Mouse (Mus musculus) midbrain, embryonic 10.5 days (tissue): Measurements from ENCODE around the gene Sema4b. TPM values are rescaled to one million over a fixed set of nuclear protein-coding genes. Genes with fewer than 3 reads are reported as not detected.

Experiments used
- DNase-seq: peaks from one replicate; pipeline ENCODE4 v3.0.0-alpha.2; 2017; ENCODE audit warnings: low spot score
- H3K27ac ChIP-seq: fragments of 300-500 bp; sonication (generic); replicated peaks from 2 replicates; pipeline ENCODE4 v1.5.1; 2016; ENCODE audit warnings: mild to moderate bottlenecking
- H3K27me3 ChIP-seq: fragments of 300-500 bp; sonication (generic); 2 replicates; pipeline ENCODE4 v1.6.1; 2016; ENCODE audit warnings: low read depth, mild to moderate bottlenecking; ENCODE audit not compliant: poor library complexity, severe bottlenecking
- H3K36me3 ChIP-seq: fragments of 300-500 bp; sonication (generic); 2 replicates; pipeline ENCODE4 v1.6.1; 2016; ENCODE audit warnings: mild to moderate bottlenecking, moderate library complexity
- H3K4me1 ChIP-seq: fragments of 300-500 bp; sonication (generic); 2 replicates; pipeline ENCODE4 v1.6.1; 2016
- H3K4me3 ChIP-seq: fragments of 300-500 bp; sonication (generic); 2 replicates; pipeline ENCODE4 v1.5.1; 2016; ENCODE audit warnings: mild to moderate bottlenecking, moderate library complexity
- H3K9me3 ChIP-seq: fragments of 300-500 bp; sonication (generic); replicated peaks from 2 replicates; pipeline ENCODE4 v1.6.1; 2016; ENCODE audit warnings: mild to moderate bottlenecking
- WGBS: fragments of 180-500 bp; shearing (Covaris S2); methylation state at CpG from one replicate; pipeline ENCODE4 v1.1.7; 2016; 5-methylcytosine and 5-hydroxymethylcytosine counted together
- polyA plus RNA-seq: library from polyadenylated mRNA; unstranded; fragments of >200 nt; fragmentation: Nextera tagmentation; extraction: Ambion mirVana; gene quantifications from 2 replicates; pipeline ENCODE4 v1.2.1, GENCODE M21; 2016

The Sema4b gene
- polyA plus RNA-seq, 1 experiment from 2014 or later = 12.6 TPM

DNA sequence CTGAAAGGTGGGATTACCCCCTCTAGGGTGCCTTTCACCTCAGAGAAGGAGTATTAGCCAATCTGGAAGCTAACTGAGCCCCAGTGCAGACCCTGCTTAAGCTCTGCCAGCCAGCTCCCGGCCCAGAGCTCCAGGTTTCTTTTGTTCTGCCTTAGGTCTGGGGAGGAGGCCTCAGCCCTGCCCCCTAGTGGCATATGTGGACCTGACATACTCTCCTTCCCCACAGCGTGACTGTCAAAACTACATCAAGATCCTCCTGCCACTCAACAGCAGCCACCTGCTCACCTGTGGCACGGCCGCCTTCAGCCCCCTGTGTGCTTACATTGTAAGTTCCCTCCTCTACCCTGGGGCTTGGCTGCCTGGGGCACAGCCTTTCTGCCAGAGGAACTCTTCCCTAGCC, 28.8 kb downstream of the Sema4b start:
- peak overlapping the region; percentile 75 for H3K27ac ChIP-seq

DNA sequence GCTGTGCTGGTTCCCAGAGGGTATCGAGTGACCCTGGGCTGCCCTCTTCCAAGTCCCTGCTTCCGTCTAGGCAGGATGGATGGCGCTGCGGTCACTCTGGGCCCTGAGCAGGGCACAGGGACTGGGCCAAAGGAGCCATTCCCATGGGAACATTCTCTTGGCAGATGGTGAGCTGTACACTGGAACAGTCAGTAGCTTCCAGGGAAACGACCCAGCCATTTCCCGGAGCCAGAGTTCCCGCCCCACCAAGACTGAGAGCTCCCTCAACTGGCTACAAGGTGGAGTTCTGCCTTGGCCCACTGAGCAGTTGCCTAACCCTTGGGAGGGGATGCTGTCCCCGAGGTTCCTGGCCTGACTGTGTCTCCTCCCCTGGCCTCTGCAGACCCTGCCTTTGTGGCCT, 29.9 kb downstream of the Sema4b start:
- DNase-seq = no peak
- H3K36me3 ChIP-seq = peaks cover 81% of the 10 kb centered on the region
- H3K27me3 ChIP-seq = no peaks in the 10 kb centered on the region
- H3K9me3 ChIP-seq = no peaks in the 10 kb centered on the region
- no peak overlapping the region for H3K4me3 ChIP-seq
- WGBS = 83% methylated on average over 8 of the region's 8 CpGs
- no peak overlapping the region for H3K27ac ChIP-seq
- H3K4me1 ChIP-seq = peaks cover 8% of the 10 kb centered on the region

More for the DNA sequence above, 28.8 kb downstream of the Sema4b start:
- Histone ChIP-seq H3K9me3 (no peaks in the 10 kb centered on the region), H3K27me3 (no peaks in the 10 kb centered on the region), H3K4me3 (no peak overlapping the region), H3K4me1 (peaks cover 13% of the 10 kb centered on the region), H3K36me3 (peaks cover 69% of the 10 kb centered on the region)
- WGBS = 19% methylated on average over 4 of the region's 4 CpGs
- peak; percentile 76 for DNase-seq

DNA sequence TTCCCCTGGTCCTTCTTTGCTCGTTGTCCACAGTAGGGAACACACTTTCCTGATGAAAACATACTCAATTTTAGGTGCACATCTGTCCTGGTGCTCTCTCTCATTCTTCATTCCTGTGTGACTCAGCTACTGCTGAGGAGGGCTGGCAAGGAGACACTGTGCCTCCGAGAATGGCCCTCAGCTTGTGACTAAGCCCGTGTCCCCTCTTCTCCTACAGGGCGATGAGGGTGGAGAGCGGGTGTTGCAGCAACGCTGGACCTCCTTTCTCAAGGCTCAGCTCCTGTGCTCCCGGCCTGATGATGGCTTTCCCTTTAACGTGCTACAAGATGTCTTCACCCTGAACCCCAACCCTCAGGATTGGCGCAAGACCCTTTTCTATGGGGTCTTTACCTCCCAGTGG, 32.0 kb downstream of the Sema4b start:
- Histone ChIP-seq H3K27me3 (no peaks in the 10 kb centered on the region), H3K4me3 (no peak overlapping the region), H3K36me3 (peaks cover 87% of the 10 kb centered on the region), H3K27ac (no peak overlapping the region), H3K4me1 (peaks cover 8% of the 10 kb centered on the region), H3K9me3 (no peaks in the 10 kb centered on the region)
- DNase-seq = no peak
- 91% methylated on average over 9 of the region's 9 CpGs for WGBS

DNA sequence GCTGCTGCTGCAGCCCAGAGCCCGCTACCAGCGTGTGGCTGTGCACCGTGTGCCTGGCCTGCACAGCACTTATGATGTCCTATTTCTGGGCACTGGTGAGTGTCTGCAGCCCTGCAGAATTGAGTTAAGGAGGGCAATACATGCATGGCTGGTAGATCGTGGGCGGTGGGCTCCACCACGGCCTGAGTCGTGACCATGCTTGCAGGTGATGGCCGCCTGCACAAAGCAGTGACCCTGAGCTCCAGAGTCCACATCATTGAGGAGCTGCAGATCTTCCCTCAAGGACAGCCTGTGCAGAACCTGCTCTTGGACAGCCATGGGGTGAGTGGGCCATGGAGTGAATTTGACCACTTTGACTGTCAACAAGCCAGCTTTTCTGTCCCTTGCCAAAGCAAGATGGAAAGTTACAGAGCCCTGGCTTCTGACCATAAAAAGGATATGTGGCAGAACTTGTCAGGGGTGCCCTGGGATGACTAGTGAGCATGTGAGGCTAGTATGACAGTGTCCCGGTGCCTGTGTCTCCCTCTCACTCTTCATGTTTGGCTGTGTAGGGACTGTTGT, 33.7 kb downstream of the Sema4b start:
- peaks cover 97% of the 10 kb centered on the region for H3K36me3 ChIP-seq
- no peaks in the 10 kb centered on the region for H3K9me3 ChIP-seq
- WGBS = 94% methylated on average over 9 of the region's 9 CpGs
- DNase-seq = no peak
- H3K27ac ChIP-seq = no peak overlapping the region
- no peaks in the 10 kb centered on the region for H3K27me3 ChIP-seq
- H3K4me3 ChIP-seq = no peak overlapping the region
- peaks cover 3% of the 10 kb centered on the region for H3K4me1 ChIP-seq

DNA sequence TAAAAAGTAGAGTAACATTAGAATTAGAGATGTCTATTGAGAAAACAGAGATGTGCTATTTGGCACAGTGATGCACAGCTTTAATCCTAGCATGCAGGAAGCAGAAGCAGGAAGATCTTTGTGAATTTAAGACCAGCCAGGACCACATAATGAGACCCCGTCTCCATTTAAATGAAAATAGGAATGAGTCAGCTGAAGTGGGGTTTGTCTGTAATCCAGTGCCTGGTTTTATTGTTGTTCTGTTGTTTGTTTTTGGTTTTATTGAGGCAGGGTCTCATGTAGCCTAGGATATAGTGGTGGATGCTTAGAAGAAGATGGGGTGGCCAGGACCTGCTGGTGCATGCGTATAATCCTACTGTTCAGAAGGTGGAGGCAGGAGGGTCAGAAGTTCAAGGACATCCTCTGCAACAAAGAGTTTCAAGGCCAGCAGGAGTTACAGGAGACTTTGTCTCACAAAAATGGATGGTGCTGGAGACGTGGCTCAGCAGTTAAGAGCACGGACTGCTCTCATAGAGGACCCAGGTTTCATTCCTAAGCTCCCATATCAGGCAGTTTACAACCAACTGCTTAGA, 34.6 kb downstream of the Sema4b start:
- no peak for DNase-seq
- Histone ChIP-seq H3K4me1 (no peaks in the 10 kb centered on the region; the same call in 1 of the 2 replicates), H3K27me3 (no peaks in the 10 kb centered on the region), H3K4me3 (no peak overlapping the region), H3K27ac (no peak overlapping the region), H3K9me3 (no peaks in the 10 kb centered on the region), H3K36me3 (peaks cover 97% of the 10 kb centered on the region)
- 84% methylated on average over 4 of the region's 4 CpGs for WGBS

DNA sequence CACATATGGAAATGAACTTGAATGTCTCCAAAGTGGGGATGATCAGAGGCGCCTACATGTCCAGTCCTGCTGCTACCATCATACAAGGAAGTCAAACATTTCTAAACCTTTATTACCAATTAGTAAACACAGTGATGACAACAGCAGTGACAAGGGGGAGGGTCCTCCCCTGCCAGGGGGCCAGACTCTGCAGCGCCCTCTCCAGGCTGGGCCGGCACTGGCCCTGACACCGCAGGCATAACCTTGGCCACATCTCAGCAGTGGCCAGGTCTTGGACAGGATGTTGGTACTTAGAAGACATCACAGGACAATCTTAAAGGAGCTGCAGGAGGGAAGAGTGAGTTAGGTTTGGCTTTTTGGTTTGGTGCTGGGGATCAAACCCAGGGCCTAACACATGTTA, 40.4 kb downstream of the Sema4b start:
- Histone ChIP-seq H3K36me3 (peaks cover 60% of the 10 kb centered on the region), H3K27me3 (peaks cover 19% of the 10 kb centered on the region; the same call in 1 of the 2 replicates)
- WGBS = 94% methylated on average over 4 of the region's 4 CpGs

DNA sequence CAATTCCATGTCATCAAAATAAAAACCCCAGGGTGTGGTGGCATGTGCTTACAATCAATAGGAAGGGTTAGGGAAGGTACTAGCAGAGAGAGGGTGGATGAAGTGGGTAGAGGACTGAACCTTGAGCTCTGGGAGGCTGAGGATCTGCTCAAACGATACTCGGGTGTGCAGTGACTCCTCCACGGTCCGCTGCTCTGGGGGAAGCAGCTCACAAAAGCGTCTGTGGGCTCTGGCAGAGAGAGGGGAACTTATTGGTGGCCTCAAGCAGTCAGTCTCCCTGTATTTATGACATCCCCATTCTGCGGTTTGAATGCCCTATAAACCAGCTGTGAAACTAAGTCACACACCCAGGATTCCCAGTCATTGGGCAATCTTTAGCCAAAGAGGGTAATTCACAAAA, 43.6 kb downstream of the Sema4b start:
- DNase-seq = no peak
- Histone ChIP-seq H3K9me3 (no peaks in the 10 kb centered on the region), H3K27ac (no peak overlapping the region), H3K36me3 (peaks cover 31% of the 10 kb centered on the region), H3K27me3 (peaks cover 19% of the 10 kb centered on the region; the same call in 1 of the 2 replicates), H3K4me3 (no peak overlapping the region), H3K4me1 (peaks cover 42% of the 10 kb centered on the region)
- WGBS = 64% methylated on average over 6 of the region's 6 CpGs

More for the DNA sequence above, 40.4 kb downstream of the Sema4b start:
- Histone ChIP-seq H3K4me3 (no peak overlapping the region), H3K9me3 (no peaks in the 10 kb centered on the region), H3K27ac (no peak overlapping the region), H3K4me1 (peaks cover 21% of the 10 kb centered on the region)
- DNase-seq = no peak

DNA sequence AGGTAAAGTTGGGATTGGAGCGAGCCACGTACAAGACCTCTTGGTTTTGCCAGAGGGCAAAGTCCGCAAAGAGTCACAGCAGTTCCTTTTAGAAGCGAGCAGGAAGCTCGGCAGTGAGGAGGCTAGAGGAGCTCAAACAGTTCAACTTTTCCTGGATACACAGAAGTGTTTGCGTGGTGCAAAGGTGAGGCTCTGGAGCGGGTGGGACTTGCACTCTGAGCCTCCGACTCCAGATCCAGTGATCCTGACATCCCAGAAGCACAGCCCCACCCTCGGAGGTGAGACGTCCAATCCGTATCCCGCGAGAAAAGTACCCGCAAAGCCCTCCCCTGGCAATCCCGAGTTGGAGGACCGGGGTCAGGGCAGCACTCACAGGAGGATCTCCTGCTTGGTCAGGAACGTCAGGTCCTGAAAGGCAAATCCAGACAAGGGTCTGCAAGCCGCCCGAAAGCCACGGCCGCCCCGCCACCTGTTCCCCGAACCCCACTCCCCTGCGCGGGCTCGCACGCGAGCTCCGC, 45.4 kb downstream of the Sema4b start:
- peaks cover 18% of the 10 kb centered on the region for H3K36me3 ChIP-seq
- H3K4me3 ChIP-seq = peak overlapping the region; percentile 81
- H3K27me3 ChIP-seq = peaks cover 19% of the 10 kb centered on the region; the same call in 1 of the 2 replicates
- 2% methylated on average over 29 of the region's 29 CpGs for WGBS
- peaks cover 42% of the 10 kb centered on the region for H3K4me1 ChIP-seq
- H3K27ac ChIP-seq = peak overlapping the region; percentile 79
- peak; percentile 17 for DNase-seq
- no peaks in the 10 kb centered on the region for H3K9me3 ChIP-seq

DNA sequence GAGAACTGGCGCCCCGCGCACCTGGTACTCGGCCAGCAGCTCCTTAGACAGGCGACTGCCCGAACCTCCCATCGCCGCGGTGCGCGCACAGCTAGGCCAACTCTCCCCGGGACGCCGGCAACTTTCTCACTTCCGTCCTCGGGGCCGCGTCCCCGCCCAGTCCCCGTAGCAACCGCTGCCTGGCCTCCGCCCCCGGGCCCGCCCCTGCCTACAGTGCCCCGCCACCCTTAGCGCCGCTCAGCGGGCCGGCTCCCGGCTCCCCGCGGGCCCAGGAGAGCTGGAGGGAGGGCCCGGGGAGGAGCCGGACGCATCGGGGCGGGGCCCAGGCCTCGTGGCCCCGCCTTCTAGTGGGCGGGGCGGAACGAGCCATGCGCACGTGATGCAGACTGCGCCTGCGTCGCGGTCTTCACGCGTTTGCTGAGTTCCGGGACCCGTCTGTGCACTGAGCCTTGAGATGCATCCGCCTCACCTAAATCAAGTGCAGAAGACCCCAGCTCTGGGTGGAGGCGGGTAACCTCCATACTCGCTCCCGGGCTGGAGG, 45.9 kb downstream of the Sema4b start, which contains the start of the genes Cib1 and Gdpgp1:
Gene Cib1, minus strand, starts transcription at position 325 of the 541 bp plus-strand sequence.
Gene Gdpgp1, plus strand, starts transcription at position 377 of the 541 bp plus-strand sequence.
- Histone ChIP-seq H3K36me3 (peaks cover 13% of the 10 kb centered on the region), H3K9me3 (no peaks in the 10 kb centered on the region), H3K4me3 (peak within 1 kb of the TSS; percentile 81), H3K27me3 (peaks cover 19% of the 10 kb centered on the region; the same call in 1 of the 2 replicates), H3K27ac (peak within 1 kb of the TSS; percentile 79), H3K4me1 (peaks cover 42% of the 10 kb centered on the region)
- under 1% methylated on average over 56 of the region's 56 CpGs for WGBS
- peak; percentile 97 for DNase-seq

DNA sequence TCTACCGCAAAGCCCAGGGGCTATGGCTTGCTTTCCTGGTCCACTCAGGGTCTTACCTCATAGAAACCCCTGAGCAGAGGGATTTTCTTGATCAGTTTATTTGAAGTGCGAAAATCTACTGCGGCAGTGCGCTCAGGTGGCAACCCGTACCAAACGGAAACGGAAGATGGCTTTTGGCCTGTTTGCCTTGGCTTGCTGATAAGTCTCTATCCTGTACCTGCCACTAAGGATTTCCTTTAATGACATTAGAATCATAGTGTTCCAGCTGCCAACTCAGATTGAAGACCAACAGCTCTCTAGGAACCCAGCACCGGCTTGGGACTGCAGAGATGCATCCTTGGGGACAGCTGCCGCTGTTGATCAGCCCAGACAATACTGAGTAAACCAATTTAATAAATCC, 47.2 kb downstream of the Sema4b start:
- Histone ChIP-seq H3K4me3 (peak overlapping the region; percentile 81), H3K9me3 (no peaks in the 10 kb centered on the region), H3K27ac (no peak overlapping the region), H3K27me3 (peaks cover 19% of the 10 kb centered on the region; the same call in 1 of the 2 replicates), H3K36me3 (peaks cover 16% of the 10 kb centered on the region), H3K4me1 (peaks cover 42% of the 10 kb centered on the region)
- DNase-seq = no peak
- WGBS = 78% methylated on average over 9 of the region's 9 CpGs

DNA sequence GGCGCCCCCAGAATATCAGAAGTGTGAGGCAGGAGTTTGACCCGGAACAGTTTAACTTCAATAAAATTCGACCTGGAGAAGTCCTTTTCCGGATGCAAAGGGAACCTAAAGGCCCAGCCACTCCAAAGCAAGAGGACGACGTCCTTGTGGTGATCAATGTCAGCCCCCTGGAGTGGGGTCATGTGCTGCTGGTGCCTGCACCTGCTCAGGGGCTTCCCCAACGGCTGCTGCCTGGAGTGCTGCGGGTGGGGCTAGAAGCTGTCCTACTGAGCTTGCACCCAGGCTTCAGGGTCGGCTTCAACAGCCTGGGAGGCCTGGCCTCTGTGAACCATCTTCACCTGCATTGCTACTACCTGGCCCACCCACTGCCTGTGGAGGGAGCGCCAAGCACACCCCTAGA, 51.9 kb downstream of the Sema4b start:
- 90% methylated on average over 10 of the region's 10 CpGs for WGBS
- peaks cover 42% of the 10 kb centered on the region for H3K36me3 ChIP-seq
- H3K9me3 ChIP-seq = no peaks in the 10 kb centered on the region

DNA sequence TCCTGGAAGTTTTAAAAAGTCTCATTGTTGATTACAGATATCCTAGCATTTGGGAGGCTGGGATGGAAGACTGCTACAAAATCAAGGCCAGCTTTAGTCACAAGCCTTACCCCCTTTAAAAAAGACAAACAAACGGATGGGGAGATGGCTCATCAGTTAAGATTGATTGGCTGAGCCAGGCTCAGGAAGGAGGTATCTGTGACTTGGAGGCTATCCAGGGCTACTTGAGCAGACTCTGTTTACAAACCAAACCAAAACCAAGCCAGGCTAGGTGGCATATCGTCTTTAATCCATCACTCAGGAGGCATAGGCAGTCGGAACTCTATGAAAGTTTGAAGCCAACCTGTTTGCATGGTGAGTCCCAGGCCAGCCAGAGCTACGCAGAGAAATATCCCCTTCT, 55.0 kb downstream of the Sema4b start:
- DNase-seq = no peak
- H3K9me3 ChIP-seq = no peaks in the 10 kb centered on the region
- H3K36me3 ChIP-seq = peaks cover 40% of the 10 kb centered on the region
- H3K27me3 ChIP-seq = no peaks in the 10 kb centered on the region
- no peak overlapping the region for H3K4me3 ChIP-seq
- 0 out of 2 replicates have a peak, but pooled peaks cover 3% of the 10 kb centered on the region for H3K4me1 ChIP-seq
- no peak overlapping the region for H3K27ac ChIP-seq
- WGBS = 90% methylated on average over 4 of the region's 4 CpGs

More for the DNA sequence above, 51.9 kb downstream of the Sema4b start:
- H3K27me3 ChIP-seq = no peaks in the 10 kb centered on the region
- peaks cover 6% of the 10 kb centered on the region for H3K4me1 ChIP-seq
- no peak overlapping the region for H3K4me3 ChIP-seq
- no peak for DNase-seq
- H3K27ac ChIP-seq = no peak overlapping the region

DNA sequence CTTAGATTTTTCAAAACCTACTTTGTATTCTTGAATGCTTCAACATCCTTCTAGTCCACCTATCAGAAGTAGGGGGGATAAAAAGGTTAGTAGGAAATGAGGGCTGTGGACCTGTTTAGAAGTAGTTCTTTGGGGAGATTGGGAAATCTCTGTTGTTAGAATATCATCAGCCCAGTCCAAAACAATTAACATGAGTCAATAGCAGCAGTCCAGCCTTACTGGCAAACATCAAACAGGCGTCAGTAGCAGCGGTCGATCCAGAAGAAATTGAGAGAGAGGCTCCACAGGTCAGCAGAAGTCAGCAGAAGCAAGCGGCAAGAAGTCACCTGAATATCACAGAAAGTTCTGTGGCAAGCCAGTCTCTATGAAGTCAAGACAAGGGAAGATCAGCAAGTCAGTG, 58.2 kb downstream of the Sema4b start:
- Histone ChIP-seq H3K36me3 (peaks cover 17% of the 10 kb centered on the region), H3K27me3 (no peaks in the 10 kb centered on the region), H3K4me1 (0 out of 2 replicates have a peak, but pooled peaks cover 3% of the 10 kb centered on the region), H3K27ac (no peak overlapping the region), H3K4me3 (no peak overlapping the region), H3K9me3 (no peaks in the 10 kb centered on the region)
- DNase-seq = no peak
- WGBS = 89% methylated on average over 4 of the region's 4 CpGs
